Mouse (Mus musculus) midbrain, postnatal 0 days (tissue): ENCODE measurements around the gene Drc7. TPM values are rescaled to one million over a fixed set of nuclear protein-coding genes. Genes with fewer than 3 reads are reported as not detected.

Source experiments
- ATAC-seq: fragments of 200-750 bp; cut with Nextera tagmentation; 2 replicates; pipeline ENCODE4 v1.8.0; 2017; ENCODE audit warnings: moderate number of reproducible peaks, mild to moderate bottlenecking, moderate TSS enrichment, moderate library complexity; ENCODE audit not compliant: low FRiP score
- DNase-seq: peaks from one replicate; pipeline ENCODE4 v3.0.0-alpha.2; 2015; ENCODE audit warnings: low spot score
- H3K27ac ChIP-seq: fragments of 300-500 bp; sonication (generic); 2 replicates; pipeline ENCODE4 v1.5.1; 2014; ENCODE audit warnings: low read depth, mild to moderate bottlenecking, low read length, mixed read lengths
- H3K27me3 ChIP-seq: fragments of 300-500 bp; sonication (generic); 2 replicates; pipeline ENCODE4 v1.6.1; 2014; ENCODE audit warnings: low read length, control low read depth, mixed read lengths; ENCODE audit not compliant: insufficient read depth
- H3K36me3 ChIP-seq: fragments of 300-500 bp; sonication (generic); 2 replicates; pipeline ENCODE4 v1.6.1; 2014; ENCODE audit warnings: low read length, control low read depth, mixed read lengths; ENCODE audit not compliant: insufficient read depth
- H3K4me1 ChIP-seq: fragments of 300-500 bp; sonication (generic); 2 replicates; pipeline ENCODE4 v1.6.1; 2014; ENCODE audit warnings: mild to moderate bottlenecking, control low read depth, antibody characterized with exemption, low read length, mixed read lengths; ENCODE audit not compliant: insufficient read depth
- H3K4me2 ChIP-seq: fragments of 300-500 bp; sonication (generic); 2 replicates; pipeline ENCODE4 v1.6.1; 2014; ENCODE audit warnings: low read depth, mild to moderate bottlenecking, low read length, mixed read lengths; ENCODE audit not compliant: poor library complexity, severe bottlenecking
- H3K4me3 ChIP-seq: fragments of 300-500 bp; sonication (generic); 2 replicates; pipeline ENCODE4 v1.5.1; 2014; ENCODE audit warnings: low read depth, mild to moderate bottlenecking, low read length, moderate library complexity
- H3K9ac ChIP-seq: fragments of 300-500 bp; sonication (generic); replicated peaks from 2 replicates; pipeline ENCODE4 v1.6.1; 2014; ENCODE audit warnings: mild to moderate bottlenecking, low read length, moderate library complexity, mixed read lengths; ENCODE audit not compliant: poor library complexity, severe bottlenecking
- H3K9me3 ChIP-seq: fragments of 300-500 bp; sonication (generic); 2 replicates; pipeline ENCODE4 v1.6.1; 2016; ENCODE audit warnings: low read length, control low read depth
- CTCF ChIP-seq: IDR thresholded peaks from 2 replicates; pipeline ENCODE4 v1.5.1; 2016; ENCODE audit warnings: antibody characterized with exemption, mild to moderate bottlenecking
- whole genome bisulfite sequencing: fragments of 180-500 bp; shearing (Covaris S2); extraction: QIAGEN DNeasy Blood & Tissue Kit; methylation state at CpG from one replicate; pipeline ENCODE4 v1.1.7; 2014; 5-methylcytosine and 5-hydroxymethylcytosine counted together
- polyA plus RNA-seq: library from polyadenylated mRNA; unstranded; fragments of >200 nt; fragmentation: Nextera tagmentation; extraction: Ambion mirVana; gene quantifications from 2 replicates; pipeline ENCODE4 v1.2.1, GENCODE M21; 2015
- total RNA-seq: library from RNA; depleted of rRNA; stranded (reverse); fragments of >200 nt; gene quantifications from 2 replicates; pipeline ENCODE4 v1.2.3, GENCODE M21; 2014; rRNA removed

Gene Drc7
- total and polyA plus RNA-seq, 2 experiments from 2014 or later: 3.6 to 9.8 TPM

- DNase-seq (no peak), ATAC-seq (no peak)
- H3K36me3 ChIP-seq: peaks cover 37% of the 10 kb centered on the region
- H3K27me3 ChIP-seq: no peaks in the 10 kb centered on the region
- H3K9ac ChIP-seq: no peak overlapping the region
- H3K4me2 ChIP-seq: no peak overlapping the region
- H3K9me3 ChIP-seq: no peaks in the 10 kb centered on the region
- no peak for TF ChIP-seq CTCF
- no peaks in the 10 kb centered on the region for H3K4me1 ChIP-seq
- H3K27ac ChIP-seq: no peak overlapping the region
- WGBS: 89% methylated on average over 11 of the region's 11 CpGs
- H3K4me3 ChIP-seq: no peak overlapping the region
Measured at GRCm38 (mm10) chr8:95126497-95126896, 71.6 kb downstream of the Drc7 start.

GRCm38 (mm10) chr8:95127658-95128057, 72.8 kb downstream of the Drc7 start:
- Histone ChIP-seq H3K4me2 (no peak overlapping the region), H3K9me3 (no peaks in the 10 kb centered on the region), H3K27me3 (no peaks in the 10 kb centered on the region), H3K27ac (no peak overlapping the region), H3K4me1 (no peaks in the 10 kb centered on the region), H3K36me3 (peaks cover 42% of the 10 kb centered on the region), H3K4me3 (no peak overlapping the region), H3K9ac (no peak overlapping the region)
- no peak for DNase-seq
- WGBS: 58% methylated on average over 9 of the region's 9 CpGs
- ATAC-seq: no peak
- no peak for TF ChIP-seq CTCF

Other genes starting within 250 kb of the Drc7 start
- 8.5 TPM in 1 of 2 replicates, not detected in the other for gene Ccl17, start 244.7 kb upstream of the Drc7 start, total RNA-seq
- 4.4 and 4.7 TPM in 2 replicates for gene Ccl17, start 244.7 kb upstream of the Drc7 start, polyA plus RNA-seq
- gene Coq9, start 216.8 kb upstream of the Drc7 start, total RNA-seq: 101 and 110 TPM in 2 replicates
- 46.5 and 54.8 TPM in 2 replicates for gene Coq9, start 216.8 kb upstream of the Drc7 start, polyA plus RNA-seq
- gene Ciapin1, start 216.7 kb upstream of the Drc7 start, total RNA-seq: 60.6 and 62.7 TPM in 2 replicates
- 162 and 164 TPM in 2 replicates for gene Ciapin1, start 216.7 kb upstream of the Drc7 start, polyA plus RNA-seq
- 62.5 and 70.5 TPM in 2 replicates for gene Polr2c, start 197.7 kb upstream of the Drc7 start, total RNA-seq
- 93.3 and 101 TPM in 2 replicates for gene Polr2c, start 197.7 kb upstream of the Drc7 start, polyA plus RNA-seq
- gene Dok4, start 178.8 kb upstream of the Drc7 start, total RNA-seq: 154 and 155 TPM in 2 replicates
- gene Dok4, start 178.8 kb upstream of the Drc7 start, polyA plus RNA-seq: 95.0 and 104 TPM in 2 replicates
- gene Ccdc102a, start 137.0 kb upstream of the Drc7 start, total RNA-seq: 5.4 and 6.1 TPM in 2 replicates
- 3.6 and 3.7 TPM in 2 replicates for gene Ccdc102a, start 137.0 kb upstream of the Drc7 start, polyA plus RNA-seq
- not detected in 2 replicates for gene Adgrg5, start 131.4 kb upstream of the Drc7 start, total RNA-seq
- gene Adgrg5, start 131.4 kb upstream of the Drc7 start, polyA plus RNA-seq: 0.17 and 0.21 TPM in 2 replicates
- 218 and 247 TPM in 2 replicates for gene Adgrg1, start 80.4 kb upstream of the Drc7 start, total RNA-seq
- 114 and 125 TPM in 2 replicates for gene Adgrg1, start 80.4 kb upstream of the Drc7 start, polyA plus RNA-seq
- 1.5 and 1.7 TPM in 2 replicates for gene Adgrg3, start 37.4 kb upstream of the Drc7 start, total RNA-seq
- gene Adgrg3, start 37.4 kb upstream of the Drc7 start, polyA plus RNA-seq: 0.59 and 0.88 TPM in 2 replicates
- 53.7 and 61.6 TPM in 2 replicates for gene Katnb1, start 26.1 kb downstream of the Drc7 start, total RNA-seq
- gene Katnb1, start 26.1 kb downstream of the Drc7 start, polyA plus RNA-seq: 52.5 and 56.7 TPM in 2 replicates
- 57.0 and 60.6 TPM in 2 replicates for gene Kifc3, start 147.7 kb downstream of the Drc7 start, total RNA-seq
- gene Kifc3, start 147.7 kb downstream of the Drc7 start, polyA plus RNA-seq: 37.3 and 38.9 TPM in 2 replicates